Mouse (Mus musculus): Measurements from ENCODE around the gene Rbp2. TPM values are rescaled to one million over a fixed set of nuclear protein-coding genes. Genes with fewer than 3 reads are reported as not detected.

The Rbp2 gene
- polyA plus RNA-seq (2012; rRNA removed), result 0.35 and 0.51 TPM in 2 replicates

DNA sequence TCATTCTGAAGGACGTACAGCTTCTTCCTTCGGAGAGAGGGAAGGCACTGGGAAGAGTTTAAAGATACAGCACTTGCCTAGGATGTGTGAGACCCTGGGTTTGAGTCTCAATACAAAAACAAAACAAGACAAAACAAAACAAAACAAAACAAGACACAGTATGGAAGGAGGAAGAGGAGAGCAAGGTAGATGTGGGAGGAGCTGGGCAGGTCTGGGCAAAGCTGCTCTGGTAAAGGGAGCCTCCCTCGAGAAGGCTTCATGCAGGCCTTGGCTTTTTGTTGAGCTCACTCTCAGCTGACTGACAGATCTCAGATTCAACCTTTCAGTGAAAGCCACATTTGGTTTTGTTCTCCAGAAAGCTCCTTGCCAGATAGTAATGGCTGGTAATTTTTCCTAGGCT, at the start of gene Rbp2:
Gene Rbp2, plus strand, starts transcription at position 301 of the 400 bp plus-strand sequence.
- no peak for DNase-seq (ENCODE audit: low spot score)

- no peak for DNase-seq (ENCODE audit: low spot score)
Measured at GRCm38 (mm10) chr9:98437819-98438218, 48.1 kb upstream of the Rbp2 start.

- DNase-seq (ENCODE audit: low spot score), result no peak
Measured at GRCm38 (mm10) chr9:98439091-98439490, 46.8 kb upstream of the Rbp2 start.

GRCm38 (mm10) chr9:98442638-98443037, 43.3 kb upstream of the Rbp2 start:
- DNase-seq (ENCODE audit: low spot score), result no peak

DNA sequence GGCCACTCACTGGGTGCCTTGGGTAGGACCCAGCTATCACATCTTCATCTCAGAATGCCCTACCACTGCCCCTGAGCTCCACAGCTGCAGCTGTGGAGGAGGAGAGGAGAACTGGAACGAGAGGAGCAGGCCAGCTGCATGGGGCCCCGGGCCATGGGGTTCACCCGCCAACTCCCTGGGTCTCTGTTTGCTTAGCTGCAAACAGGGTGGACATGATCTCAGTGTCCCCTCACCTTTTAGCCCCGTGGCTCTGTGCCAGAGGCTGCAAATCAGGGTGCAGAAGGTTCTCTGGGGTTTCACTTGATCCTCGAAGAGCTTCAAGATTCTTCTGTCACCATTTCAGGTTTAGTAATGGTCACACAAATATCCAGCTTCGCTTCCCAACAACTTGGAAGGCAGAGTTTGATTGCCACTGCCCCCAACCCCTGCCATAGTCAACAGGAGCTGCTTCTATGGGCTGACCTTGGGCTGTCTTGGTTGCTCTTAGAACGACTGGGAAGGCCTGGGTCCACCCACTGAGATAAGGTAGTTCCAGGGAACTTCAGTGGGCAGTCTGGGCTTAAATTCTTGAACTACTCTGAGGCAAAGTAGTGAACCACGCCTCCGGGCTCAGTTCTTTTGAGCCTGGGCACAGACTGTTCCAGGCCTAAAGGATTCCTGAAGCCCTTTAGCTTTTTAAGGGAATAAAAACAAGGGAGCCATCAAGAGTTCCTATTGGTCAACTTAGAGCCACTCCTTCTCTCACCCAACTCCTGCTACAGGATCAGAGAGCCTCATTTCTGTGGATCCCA, 40.4 kb upstream of the Rbp2 start:
- no peak for DNase-seq (ENCODE audit: low spot score)

- no peak for DNase-seq (ENCODE audit: low spot score)
Measured at GRCm38 (mm10) chr9:98450976-98451375, 34.9 kb upstream of the Rbp2 start.

DNA sequence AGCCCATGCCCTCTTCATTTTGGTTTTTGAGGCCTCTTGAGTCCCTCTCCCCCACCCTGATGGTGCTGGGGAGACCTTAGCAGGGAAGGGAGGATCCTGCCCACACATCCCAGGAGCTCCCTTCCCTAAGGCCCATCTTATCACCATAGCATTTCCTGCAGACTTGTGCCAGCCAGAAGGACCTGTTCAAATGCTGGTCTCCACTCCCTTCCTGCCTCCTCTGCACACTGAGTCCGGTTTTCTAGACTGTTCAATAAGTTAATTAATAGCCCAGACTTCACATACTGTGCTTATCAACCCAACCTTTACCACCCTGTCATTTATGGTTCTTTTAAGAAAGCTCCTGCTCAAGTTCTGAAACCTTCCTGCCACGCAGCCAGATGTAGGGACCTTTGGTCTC, 19.2 kb upstream of the Rbp2 start:
- DNase-seq (ENCODE audit: low spot score), result no peak

GRCm38 (mm10) chr9:98480172-98480749, 5.7 kb upstream of the Rbp2 start:
- DNase-seq (ENCODE audit: low spot score), result no peak

- no peak for DNase-seq (ENCODE audit: low spot score)
Measured at GRCm38 (mm10) chr9:98482256-98482655, 3.7 kb upstream of the Rbp2 start.

GRCm38 (mm10) chr9:98485020-98485419, 895 bp upstream of the Rbp2 start:
- no peak for DNase-seq (ENCODE audit: low spot score)

GRCm38 (mm10) chr9:98487273-98487672, 1.4 kb downstream of the Rbp2 start:
- no peak for DNase-seq (ENCODE audit: low spot score)

GRCm38 (mm10) chr9:98489532-98489931, 3.6 kb downstream of the Rbp2 start:
- no peak for DNase-seq (ENCODE audit: low spot score)

DNA sequence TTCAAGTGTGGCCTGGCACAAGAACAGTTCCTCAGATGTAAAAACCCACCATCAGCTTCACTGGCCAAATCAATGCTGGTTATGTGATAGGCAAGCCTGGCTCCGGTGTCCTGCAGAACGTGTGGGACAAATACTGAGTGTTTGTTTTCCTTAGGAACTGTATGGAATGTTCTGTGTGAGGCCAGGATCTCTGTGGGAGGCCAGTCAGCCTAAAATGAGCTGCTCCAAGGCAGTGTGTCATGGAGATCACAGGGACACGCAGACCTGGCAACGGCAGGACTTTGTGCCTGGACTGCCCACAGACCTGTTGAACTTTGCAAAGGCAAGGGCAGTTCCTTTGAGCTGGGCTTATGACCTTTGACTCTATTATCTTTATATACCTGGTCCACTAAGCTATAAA, 4.2 kb downstream of the Rbp2 start:
- no peak for DNase-seq (ENCODE audit: low spot score)

GRCm38 (mm10) chr9:98491071-98491470, 5.2 kb downstream of the Rbp2 start:
- no peak for DNase-seq (ENCODE audit: low spot score)

GRCm38 (mm10) chr9:98492212-98492611, 6.3 kb downstream of the Rbp2 start:
- no peak for DNase-seq (ENCODE audit: low spot score)

GRCm38 (mm10) chr9:98492821-98493220, 6.9 kb downstream of the Rbp2 start:
- no peak for DNase-seq (ENCODE audit: low spot score)

DNA sequence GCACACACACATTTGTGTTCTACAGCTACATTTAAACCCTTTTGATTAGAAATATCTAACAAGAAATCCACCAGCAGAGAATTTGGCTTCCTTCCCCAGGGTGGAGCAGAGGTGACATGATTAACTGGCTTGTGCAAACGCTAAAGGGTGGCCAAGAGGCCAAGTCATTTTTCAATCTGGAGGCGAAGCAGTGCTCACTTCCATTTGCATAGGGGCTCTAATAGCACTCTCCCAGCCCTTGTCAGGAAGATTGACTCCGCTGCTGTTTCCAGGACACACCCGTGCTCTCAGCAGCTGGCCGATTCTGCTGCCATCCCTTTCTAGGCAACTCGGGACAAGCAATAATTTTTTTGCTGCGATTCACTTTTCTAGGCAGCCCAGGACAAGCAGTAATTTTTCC, 11.2 kb downstream of the Rbp2 start:
- DNase-seq (ENCODE audit: low spot score), result no peak

DNA sequence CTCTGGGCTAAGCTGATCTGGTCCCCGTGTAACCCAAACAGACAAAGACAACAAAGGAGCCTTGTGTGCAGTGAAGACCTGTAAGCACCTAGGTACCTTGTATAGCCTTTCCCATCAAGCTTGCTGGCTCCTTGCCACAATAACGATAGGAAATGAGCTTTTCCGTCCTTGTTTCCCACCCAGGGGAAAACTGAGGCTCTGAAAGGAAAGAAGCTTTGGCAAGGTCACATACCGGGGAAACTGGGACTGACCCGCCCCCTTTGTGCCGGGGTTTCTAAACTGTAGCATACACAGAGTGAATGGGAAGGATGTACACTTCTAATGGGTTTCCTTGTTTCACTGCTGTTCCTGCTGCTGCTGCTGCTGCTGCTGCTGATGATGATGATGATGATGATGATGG, 12.1 kb downstream of the Rbp2 start:
- DNase-seq (ENCODE audit: low spot score), result no peak

- DNase-seq (ENCODE audit: low spot score), result no peak
Measured at GRCm38 (mm10) chr9:98498717-98499268, 12.9 kb downstream of the Rbp2 start.

DNA sequence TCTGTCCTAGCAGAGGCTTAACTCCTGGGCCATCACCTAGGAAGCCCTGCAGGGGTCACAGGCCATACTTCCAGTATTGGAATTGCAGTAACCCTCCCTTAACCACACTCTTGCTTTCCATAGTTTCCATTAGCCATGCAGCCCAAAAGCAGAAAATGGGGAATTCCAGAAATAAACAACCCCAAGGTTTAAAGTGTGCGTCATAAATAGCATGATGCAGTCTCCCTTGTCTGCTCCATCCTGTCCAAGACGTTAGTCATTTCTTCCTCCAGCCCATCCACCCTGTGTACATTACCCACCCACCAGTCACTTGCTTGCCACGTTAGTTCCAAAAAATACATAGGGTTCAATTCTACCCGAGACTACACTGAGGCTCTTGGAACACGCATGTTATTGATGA, 13.7 kb downstream of the Rbp2 start:
- no peak for DNase-seq (ENCODE audit: low spot score)

DNA sequence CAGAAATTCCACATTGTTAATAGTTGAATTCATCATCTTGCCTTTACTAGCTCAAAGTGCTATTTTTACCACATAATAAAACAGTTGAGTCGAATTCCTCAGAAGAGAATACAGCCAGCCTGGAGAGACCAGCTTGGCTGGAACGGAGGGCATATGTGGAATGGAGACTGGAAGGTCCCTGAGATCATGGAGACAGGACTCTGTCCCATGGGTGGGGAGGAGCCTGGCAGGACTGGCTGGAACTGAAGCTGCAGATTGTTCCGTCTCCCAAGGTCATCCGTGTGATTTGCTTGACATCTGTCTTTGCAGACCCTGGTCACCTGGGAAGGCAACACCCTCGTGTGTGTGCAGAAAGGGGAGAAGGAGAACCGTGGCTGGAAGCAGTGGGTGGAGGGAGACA, 21.6 kb downstream of the Rbp2 start:
- DNase-seq (ENCODE audit: low spot score), result no peak

DNA sequence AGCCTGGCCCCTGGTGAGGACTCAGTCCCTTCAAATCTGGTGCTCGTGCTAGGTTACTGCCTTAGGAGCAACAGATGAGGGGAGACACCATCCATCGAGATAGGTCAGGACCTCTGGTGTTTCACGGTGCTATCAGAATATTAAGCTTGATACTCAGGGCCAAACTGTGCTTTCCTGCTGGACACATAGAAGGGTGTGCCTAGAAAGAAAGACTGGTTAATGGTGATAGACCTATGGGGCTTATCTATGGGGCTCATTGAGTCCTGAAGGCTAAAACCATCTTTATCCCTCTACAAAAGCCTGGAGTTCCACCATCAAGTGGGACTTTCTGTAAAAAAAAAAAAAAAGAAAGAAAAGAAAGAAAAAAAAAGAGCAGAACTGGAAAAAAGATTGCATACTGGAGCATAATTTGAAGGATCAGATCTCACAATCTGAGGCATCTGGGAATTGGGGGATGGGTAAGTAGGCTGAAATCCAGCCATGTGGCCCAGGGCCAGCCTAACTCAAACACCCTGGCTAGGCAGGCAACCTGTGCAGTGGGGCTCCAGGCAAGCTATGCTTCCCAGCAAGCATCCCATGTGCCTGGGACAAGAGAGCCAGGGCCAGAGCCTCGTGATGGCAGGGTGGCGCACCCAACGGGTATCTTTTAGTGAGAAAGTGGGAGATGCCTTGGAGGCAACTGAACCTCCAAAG, 24.6 kb downstream of the Rbp2 start:
- DNase-seq (ENCODE audit: low spot score), result no peak

DNA sequence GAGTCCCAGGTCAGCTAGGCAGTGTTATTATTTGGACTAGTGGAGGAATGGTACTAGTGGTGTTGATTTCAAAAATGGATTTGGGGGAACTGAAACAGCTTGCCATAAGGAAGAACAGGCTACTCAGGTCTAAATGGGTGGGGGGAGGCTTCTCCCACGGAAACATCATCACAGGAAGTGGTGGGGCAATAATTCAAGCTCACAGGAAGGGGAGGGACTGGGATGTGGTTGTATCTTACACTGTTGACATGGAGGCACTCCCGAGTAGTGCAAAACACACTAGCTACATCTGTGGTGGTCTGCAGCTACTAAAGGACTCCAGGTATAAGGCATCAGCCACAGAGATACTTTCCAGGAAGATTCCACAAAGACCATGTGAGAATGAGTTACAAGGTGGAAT, 38.0 kb downstream of the Rbp2 start:
- no peak for DNase-seq (ENCODE audit: low spot score)
